Mouse (Mus musculus): ENCODE data around the gene Pi4k2a. TPM values are rescaled to one million over a fixed set of nuclear protein-coding genes. Genes with fewer than 3 reads are reported as not detected.

Pi4k2a gene
- total RNA-seq, 1 experiment: 23.2 TPM

DNA sequence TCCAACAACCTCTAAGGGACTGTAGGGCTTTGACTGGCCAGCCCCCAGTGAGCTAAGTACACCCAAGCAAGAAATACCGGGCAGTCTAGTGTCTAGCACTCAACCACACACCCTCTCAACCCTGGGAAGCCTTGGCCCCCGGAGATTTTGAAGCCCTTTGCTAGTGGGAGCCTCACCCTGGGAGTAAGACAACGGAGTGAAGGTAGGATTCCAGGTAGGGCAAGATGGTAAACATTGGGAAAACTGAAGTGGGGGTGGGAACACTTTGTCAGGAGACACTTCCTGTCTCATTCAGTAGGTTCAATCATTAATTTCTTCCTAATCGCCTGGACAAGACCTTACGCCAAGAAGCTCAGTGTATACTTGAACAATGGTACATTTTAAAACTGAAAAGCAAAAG, 36.8 kb downstream of the Pi4k2a start:
- peaks cover 24 to 26% of the 10 kb centered on the region in 2 experiments for H3K4me1 ChIP-seq (ENCODE audit: control insufficient read depth in 2 of 2, insufficient read depth in 2 of 2, low read length in 2 of 2, poor library complexity in 1 of 2)
- H3K9ac ChIP-seq (ENCODE audit: insufficient read depth, low read depth, low read length, poor library complexity, severe bottlenecking): 0 out of 2 replicates have a peak overlapping the region, but pooled peaks have one; percentile 16
- TF ChIP-seq HCFC1 (IDR thresholded peaks at IDR 0.05; ENCODE audit: borderline replicate concordance, insufficient read depth, low read length) (no peak), ZC3H11A (IDR thresholded peaks at IDR 0.05; ENCODE audit: borderline replicate concordance, low read depth, low read length) (no peak), ZNF384 (IDR thresholded peaks at IDR 0.05; ENCODE audit: low read depth, low read length) (no peak), CHD2 (IDR thresholded peaks at IDR 0.05; ENCODE audit: low read depth, low read length) (no peak), MAFK (IDR thresholded peaks at IDR 0.05; ENCODE audit: insufficient read depth, low read depth, low read length) (no peak)
- no peak overlapping the region for H3K27ac ChIP-seq (ENCODE audit: insufficient read depth, low read depth, low read length, poor library complexity, severe bottlenecking)
- H3K4me3 ChIP-seq (ENCODE audit: insufficient read depth in 1 of 2, low read depth in 1 of 2, low read length in 2 of 2, poor library complexity in 1 of 2, severe bottlenecking in 1 of 2): peak overlapping the region; percentile 85 to 100; a peak in 2 of 4 replicates
- H3K36me3 ChIP-seq (ENCODE audit: control insufficient read depth, insufficient read depth, low read length, poor library complexity, severe bottlenecking): peaks cover 26% of the 10 kb centered on the region
- no peaks in the 10 kb centered on the region for H3K9me3 ChIP-seq (ENCODE audit: control insufficient read depth, insufficient read depth, low read depth, low read length)
- no peak for DNase-seq (ENCODE audit: low read depth, low spot score)
- in situ Hi-C loops (cut with MboI; ENCODE audit: low sequenced_read_pairs in 2 of 2, unreplicated experiment in 2 of 2): no loop called here

DNA sequence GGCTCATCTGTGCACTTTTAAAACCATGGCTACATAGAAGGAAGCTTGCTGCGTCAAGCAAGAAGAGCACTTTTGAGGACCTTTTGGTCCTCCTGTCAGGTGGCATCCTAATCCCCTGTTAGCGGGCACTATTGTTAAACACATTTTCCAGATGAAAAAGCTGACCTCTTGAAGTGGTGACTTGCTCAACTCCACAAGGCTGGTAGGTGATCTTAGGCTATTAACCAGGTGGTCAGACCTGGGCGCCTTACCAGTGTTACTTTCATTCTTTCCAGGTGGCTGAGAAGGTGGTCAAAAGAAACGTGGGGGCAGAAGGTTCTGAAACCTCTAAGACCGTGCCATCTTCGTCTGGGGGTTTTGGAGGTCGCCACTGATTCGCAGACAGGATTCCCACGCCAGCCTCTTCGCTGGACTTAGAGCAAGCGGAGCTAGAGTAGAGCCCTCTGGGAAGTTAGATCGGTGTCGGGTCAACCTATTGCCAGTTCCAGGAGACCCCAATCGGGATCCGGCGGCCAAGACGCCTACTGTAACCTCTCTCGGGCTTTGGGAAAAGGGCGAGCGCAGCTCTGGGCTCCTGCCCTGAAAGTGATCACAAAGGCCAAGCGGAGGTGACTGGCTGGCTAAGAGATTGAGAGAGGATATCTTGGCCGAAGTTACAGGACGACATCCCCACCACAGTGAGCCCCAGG, 37.9 kb downstream of the Pi4k2a start:
- in situ Hi-C loops (cut with MboI; ENCODE audit: low sequenced_read_pairs in 2 of 2, unreplicated experiment in 2 of 2): no loop called here
- DNase-seq (ENCODE audit: low read depth, low spot score): no peak
- Histone ChIP-seq H3K9ac (ENCODE audit: insufficient read depth, low read depth, low read length, poor library complexity, severe bottlenecking) (peak overlapping the region; percentile 94), H3K4me3 (ENCODE audit: insufficient read depth in 1 of 2, low read depth in 1 of 2, low read length in 2 of 2, poor library complexity in 1 of 2, severe bottlenecking in 1 of 2) (peak overlapping the region; percentile 85 to 100), H3K27ac (ENCODE audit: insufficient read depth, low read depth, low read length, poor library complexity, severe bottlenecking) (peak overlapping the region; percentile 80), H3K4me1 (ENCODE audit: control insufficient read depth in 2 of 2, insufficient read depth in 2 of 2, low read length in 2 of 2, poor library complexity in 1 of 2) (peaks cover 24 to 26% of the 10 kb centered on the region in 2 experiments), H3K36me3 (ENCODE audit: control insufficient read depth, insufficient read depth, low read length, poor library complexity, severe bottlenecking) (peaks cover 20% of the 10 kb centered on the region), H3K9me3 (ENCODE audit: control insufficient read depth, insufficient read depth, low read depth, low read length) (no peaks in the 10 kb centered on the region)
- no peak for TF ChIP-seq ZC3H11A (IDR thresholded peaks at IDR 0.05; ENCODE audit: borderline replicate concordance, low read depth, low read length)
- 0 out of 2 replicates have a peak, but pooled peaks have one; percentile 10 for TF ChIP-seq HCFC1 (IDR thresholded peaks at IDR 0.05; ENCODE audit: borderline replicate concordance, insufficient read depth, low read length)

DNA sequence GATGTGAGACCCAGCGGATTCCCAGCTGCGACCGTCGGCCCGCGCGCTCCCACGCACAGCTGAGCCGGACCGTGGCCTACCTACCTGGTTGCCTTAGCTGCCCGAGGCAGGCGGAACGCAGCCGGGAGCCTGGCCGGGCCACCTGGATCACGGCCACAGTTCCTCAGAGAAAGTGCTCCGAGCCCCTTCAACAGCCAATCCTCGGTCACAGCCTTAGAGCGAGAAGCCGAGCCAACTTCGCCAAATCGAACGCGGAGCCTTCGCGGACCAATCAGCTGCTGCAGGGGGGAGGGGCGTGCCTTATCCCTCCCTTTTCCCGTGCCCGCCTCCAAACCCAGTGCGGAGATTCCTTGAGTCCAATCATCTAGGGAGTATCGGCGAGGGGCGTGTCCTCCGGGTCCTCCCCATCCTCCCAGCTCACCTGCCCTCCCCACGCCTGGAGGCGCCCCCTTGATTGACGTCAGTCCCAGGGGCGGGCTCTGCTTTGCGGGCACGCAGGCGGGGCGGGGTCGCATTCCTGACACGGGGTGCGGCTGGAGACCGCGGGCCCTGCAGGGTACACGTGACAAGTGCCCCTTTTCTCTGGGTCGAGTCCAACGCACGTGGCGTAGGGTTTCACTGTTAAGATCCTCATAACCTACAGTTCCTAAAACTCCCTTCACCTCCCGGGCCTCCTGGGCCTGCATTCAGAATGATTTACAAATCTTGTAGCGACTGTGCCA, 38.7 kb downstream of the Pi4k2a start, which contains the start of gene Avpi1:
Gene Avpi1, minus strand, starts transcription at position 273 of the 722 bp plus-strand sequence.
- Histone ChIP-seq H3K4me3 (ENCODE audit: insufficient read depth in 1 of 2, low read depth in 1 of 2, low read length in 2 of 2, poor library complexity in 1 of 2, severe bottlenecking in 1 of 2) (peak within 1 kb of the TSS; percentile 85 to 100), H3K9me3 (ENCODE audit: control insufficient read depth, insufficient read depth, low read depth, low read length) (no peaks in the 10 kb centered on the region), H3K9ac (ENCODE audit: insufficient read depth, low read depth, low read length, poor library complexity, severe bottlenecking) (peak within 1 kb of the TSS; percentile 94), H3K27ac (ENCODE audit: insufficient read depth, low read depth, low read length, poor library complexity, severe bottlenecking) (peak within 1 kb of the TSS; percentile 87), H3K36me3 (ENCODE audit: control insufficient read depth, insufficient read depth, low read length, poor library complexity, severe bottlenecking) (peaks cover 13% of the 10 kb centered on the region), H3K4me1 (ENCODE audit: control insufficient read depth in 2 of 2, insufficient read depth in 2 of 2, low read length in 2 of 2, poor library complexity in 1 of 2) (peaks cover 26% of the 10 kb centered on the region in 2 experiments)
- in situ Hi-C loops (cut with MboI; ENCODE audit: low sequenced_read_pairs in 2 of 2, unreplicated experiment in 2 of 2): no loop called here
- TF ChIP-seq ZC3H11A (IDR thresholded peaks at IDR 0.05; ENCODE audit: borderline replicate concordance, low read depth, low read length): no peak
- 0 out of 2 replicates have a peak, but pooled peaks have one; percentile 52 for TF ChIP-seq CHD2 (IDR thresholded peaks at IDR 0.05; ENCODE audit: low read depth, low read length)
- no peak for TF ChIP-seq MAFK (IDR thresholded peaks at IDR 0.05; ENCODE audit: insufficient read depth, low read depth, low read length)
- no peak for TF ChIP-seq ZNF384 (IDR thresholded peaks at IDR 0.05; ENCODE audit: low read depth, low read length)
- no peak for TF ChIP-seq HCFC1 (IDR thresholded peaks at IDR 0.05; ENCODE audit: borderline replicate concordance, insufficient read depth, low read length)
- peak; percentile 100 for DNase-seq (ENCODE audit: low read depth, low spot score)

DNA sequence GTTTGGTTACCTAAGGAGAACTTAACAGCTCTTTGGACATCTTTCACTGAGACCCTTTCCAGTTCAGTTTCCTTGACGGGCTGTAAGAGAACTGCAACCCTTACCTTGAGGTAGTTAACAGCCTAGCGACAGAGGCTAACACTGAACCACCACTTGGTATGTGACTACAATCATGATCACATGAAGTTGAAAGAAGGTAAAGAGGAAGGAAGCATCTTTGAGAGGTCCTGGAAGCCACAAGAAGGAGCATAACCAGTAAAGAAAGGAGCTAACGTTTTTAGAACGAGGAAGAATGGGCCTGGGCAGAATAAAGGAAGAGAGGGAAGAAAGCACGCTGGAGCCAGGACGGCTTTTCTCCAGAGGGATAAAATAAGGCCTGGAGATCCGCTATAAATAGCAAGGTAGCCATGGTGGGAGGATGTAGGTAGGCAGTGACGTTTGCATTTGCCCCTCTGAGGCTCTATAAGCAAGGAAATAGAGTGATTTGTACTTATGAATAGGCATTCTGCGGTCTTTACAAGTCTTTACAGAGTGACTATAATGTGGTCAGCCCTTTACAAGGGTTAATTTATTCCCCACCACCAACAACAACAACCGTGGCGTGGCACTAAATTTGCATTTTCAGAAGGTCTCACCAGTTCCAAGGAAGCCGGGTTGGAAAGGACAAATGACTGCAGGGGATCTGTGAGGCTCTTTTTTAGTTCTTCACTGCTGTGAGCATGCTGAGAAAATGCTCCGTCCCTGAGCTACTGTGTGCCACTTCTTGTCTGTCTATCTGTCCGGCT, 39.4 kb downstream of the Pi4k2a start:
- in situ Hi-C loops (cut with MboI; ENCODE audit: low sequenced_read_pairs in 2 of 2, unreplicated experiment in 2 of 2): no loop called here

More for the DNA sequence above, 39.4 kb downstream of the Pi4k2a start:
- Histone ChIP-seq H3K9ac (ENCODE audit: insufficient read depth, low read depth, low read length, poor library complexity, severe bottlenecking) (peak overlapping the region; percentile 67), H3K36me3 (ENCODE audit: control insufficient read depth, insufficient read depth, low read length, poor library complexity, severe bottlenecking) (peaks cover 8% of the 10 kb centered on the region), H3K4me1 (ENCODE audit: control insufficient read depth in 2 of 2, insufficient read depth in 2 of 2, low read length in 2 of 2, poor library complexity in 1 of 2) (peaks cover 27 to 30% of the 10 kb centered on the region in 2 experiments), H3K4me3 (ENCODE audit: insufficient read depth in 1 of 2, low read depth in 1 of 2, low read length in 2 of 2, poor library complexity in 1 of 2, severe bottlenecking in 1 of 2) (peak overlapping the region; percentile 14 to 32; a peak in 3 of 4 replicates), H3K27ac (ENCODE audit: insufficient read depth, low read depth, low read length, poor library complexity, severe bottlenecking) (peak overlapping the region; percentile 87), H3K9me3 (ENCODE audit: control insufficient read depth, insufficient read depth, low read depth, low read length) (no peaks in the 10 kb centered on the region)
- TF ChIP-seq MAFK (IDR thresholded peaks at IDR 0.05; ENCODE audit: insufficient read depth, low read depth, low read length) (no peak), ZNF384 (IDR thresholded peaks at IDR 0.05; ENCODE audit: low read depth, low read length) (no peak), HCFC1 (IDR thresholded peaks at IDR 0.05; ENCODE audit: borderline replicate concordance, insufficient read depth, low read length) (no peak), ZC3H11A (IDR thresholded peaks at IDR 0.05; ENCODE audit: borderline replicate concordance, low read depth, low read length) (no peak), CHD2 (IDR thresholded peaks at IDR 0.05; ENCODE audit: low read depth, low read length) (no peak)
- no peak for DNase-seq (ENCODE audit: low read depth, low spot score)

Measured in ES-E14 (cell line).